Mouse (Mus musculus) macrophage (primary cell): ENCODE measurements around the gene Sh2d1b2. TPM values are rescaled to one million over a fixed set of nuclear protein-coding genes. Genes with fewer than 3 reads are reported as not detected.

ENCODE experiments used
- H3K27ac ChIP-seq: fragments of 350-480 bp; formaldehyde crosslinking; 2 replicates; pipeline ENCODE4 v1.9.0; 2021
- H3K36me3 ChIP-seq: fragments of 350-480 bp; formaldehyde crosslinking; 2 replicates; pipeline ENCODE4 v1.9.0; 2021; ENCODE audit errors: inconsistent target
- H3K4me3 ChIP-seq: fragments of 350-480 bp; formaldehyde crosslinking; 2 replicates; pipeline ENCODE4 v1.9.0; 2021; ENCODE audit errors: inconsistent target
- H3K79me2 ChIP-seq: fragments of 350-480 bp; formaldehyde crosslinking; 2 replicates; pipeline ENCODE4 v1.9.0; 2021; ENCODE audit errors: inconsistent target
- WGBS: methylation state at CpG from one replicate; pipeline ENCODE4 v1.1.7; 2026; ENCODE audit warnings: inconsistent platforms; ENCODE audit not compliant: missing documents; 5-methylcytosine and 5-hydroxymethylcytosine counted together
- polyA plus RNA-seq: library from polyadenylated mRNA; stranded (reverse); fragments of 250-400 nt; gene quantifications from 3 replicates; pipeline ENCODE4 v1.2.4, GENCODE M21; 2018; ENCODE audit warnings: inconsistent platforms

Sh2d1b2 gene
- polyA plus RNA-seq, 1 experiment from 2014 or later, result not detected

DNA sequence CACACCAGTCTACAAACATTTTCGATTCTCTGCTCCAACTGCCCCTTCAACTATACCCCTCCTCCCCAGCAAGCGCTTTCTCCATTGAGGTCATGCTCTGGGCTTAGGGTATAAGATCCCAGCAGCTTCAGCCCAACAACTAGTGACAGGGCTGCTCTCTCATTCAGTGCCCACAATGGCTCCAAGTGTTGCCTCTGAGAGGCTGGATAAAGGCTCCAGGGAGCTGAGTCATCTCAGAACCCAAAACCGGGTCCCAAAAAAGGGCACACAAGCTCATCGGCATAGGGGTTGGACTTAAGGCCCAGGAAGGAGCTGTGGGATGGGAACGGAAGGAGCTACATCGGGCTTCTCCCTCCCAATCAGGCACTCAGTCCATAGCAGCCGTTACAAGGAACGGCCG, 69.1 kb downstream of the Sh2d1b2 start:
- Histone ChIP-seq H3K4me3 (no peak overlapping the region), H3K27ac (no peak overlapping the region), H3K36me3 (no peaks in the 10 kb centered on the region), H3K79me2 (no peaks in the 10 kb centered on the region)
- WGBS, result 96% methylated on average over 9 of the region's 9 CpGs

GRCm38 (mm10) chr1:170302456-170302855, 69.9 kb downstream of the Sh2d1b2 start:
- WGBS, result 96% methylated on average over 5 of the region's 6 CpGs

GRCm38 (mm10) chr1:170303103-170303502, 70.6 kb downstream of the Sh2d1b2 start:
- WGBS, result 98% methylated on average over 4 of the region's 6 CpGs
- no peaks in the 10 kb centered on the region for H3K36me3 ChIP-seq

More at GRCm38 (mm10) chr1:170302456-170302855, 69.9 kb downstream of the Sh2d1b2 start:
- Histone ChIP-seq H3K79me2 (no peaks in the 10 kb centered on the region), H3K27ac (no peak overlapping the region), H3K4me3 (no peak overlapping the region), H3K36me3 (no peaks in the 10 kb centered on the region)

More at GRCm38 (mm10) chr1:170303103-170303502, 70.6 kb downstream of the Sh2d1b2 start:
- no peaks in the 10 kb centered on the region for H3K79me2 ChIP-seq
- no peak overlapping the region for H3K27ac ChIP-seq
- no peak overlapping the region for H3K4me3 ChIP-seq

Other genes starting within 250 kb of the Sh2d1b2 start
- 0.04 TPM in 1 of 3 replicates, not detected in the others for gene Ddr2, start 122.0 kb upstream of the Sh2d1b2 start, polyA plus RNA-seq
- 13.5 to 19.3 TPM (median 19.2 TPM) in 3 replicates for gene Uap1, start 57.8 kb upstream of the Sh2d1b2 start, polyA plus RNA-seq
- 39.0 to 70.1 TPM (median 52.2 TPM) in 3 replicates for gene Uhmk1, start 17.4 kb upstream of the Sh2d1b2 start, polyA plus RNA-seq
- 0.91 to 2.3 TPM (median 1.9 TPM) in 3 replicates for gene Sh2d1b1, start 44.6 kb downstream of the Sh2d1b2 start, polyA plus RNA-seq
- gene Gm7694, start 73.6 kb downstream of the Sh2d1b2 start, polyA plus RNA-seq, result 0.98 to 1.6 TPM (median 1.2 TPM) in 3 replicates
- not detected in 3 replicates for gene Spata46, start 76.1 kb downstream of the Sh2d1b2 start, polyA plus RNA-seq